Mouse (Mus musculus): ENCODE data around the gene Cyb5d2. TPM values are rescaled to one million over a fixed set of nuclear protein-coding genes. Genes with fewer than 3 reads are reported as not detected.

The Cyb5d2 gene
- 5.5 and 6.3 TPM in 2 replicates for polyA plus RNA-seq (2016; fragmentation: Nextera tagmentation; extraction: Ambion mirVana)

DNA sequence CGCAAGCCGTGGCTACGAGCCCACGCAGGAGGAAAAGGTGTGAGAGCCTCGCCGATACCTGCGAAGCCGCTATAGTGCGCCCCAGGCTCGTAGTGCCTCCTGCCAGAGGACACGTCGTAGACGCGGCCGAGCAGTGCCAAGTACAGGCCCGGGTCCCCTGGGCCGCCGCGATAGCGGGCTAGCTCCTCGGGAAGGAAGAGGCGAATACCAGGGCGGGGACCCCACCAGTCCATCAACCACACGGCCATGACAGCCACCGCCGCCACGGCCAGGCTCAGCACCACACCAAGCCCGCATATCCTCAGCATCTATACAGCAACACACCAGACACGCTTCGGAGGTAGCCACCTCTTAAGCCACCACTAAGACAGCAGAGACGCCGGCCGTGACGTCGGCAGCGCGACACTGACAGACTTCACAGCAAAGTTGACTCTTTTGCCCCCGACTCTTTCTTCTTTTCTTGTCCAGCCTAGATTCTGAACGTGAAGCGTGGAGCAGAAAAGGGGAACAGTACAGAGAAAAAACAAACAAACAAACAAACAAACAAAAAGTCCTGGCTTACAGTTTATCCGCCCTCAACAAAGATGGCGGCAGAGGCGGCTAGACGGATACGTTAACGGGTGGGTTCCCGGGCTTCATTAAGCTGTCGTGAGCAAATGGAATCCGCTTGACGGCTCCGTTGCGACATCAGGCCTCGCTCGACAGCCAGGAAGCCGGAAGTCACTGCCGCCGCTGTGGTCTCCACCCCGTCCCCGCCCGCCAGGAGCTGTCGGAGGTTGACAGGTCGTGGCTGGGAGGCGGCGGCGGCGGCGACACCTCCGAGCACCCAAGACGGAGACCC is at the start of gene Cyb5d2, which contains the start of gene Zzef1:
TSS of gene Cyb5d2 (minus strand) at position 688 of the 841 bp plus-strand sequence.
TSS of gene Zzef1 (plus strand) at position 772 of the 841 bp plus-strand sequence.
- H3K36me3 ChIP-seq: 0 out of 2 replicates have a peak, but pooled peaks cover 6% of the 10 kb centered on the region
- H3K4me2 ChIP-seq: peak within 1 kb of the TSS; percentile 81
- H3K27ac ChIP-seq (ENCODE audit: poor library complexity, severe bottlenecking): peak within 1 kb of the TSS; percentile 74
- no peaks in the 10 kb centered on the region for H3K27me3 ChIP-seq (replicated peaks)
- H3K4me1 ChIP-seq (replicated peaks): peaks cover 3% of the 10 kb centered on the region; the same call in 1 of the 2 replicates
- H3K9me3 ChIP-seq (replicated peaks): no peaks in the 10 kb centered on the region
- WGBS: under 1% methylated on average over 69 of the region's 69 CpGs
- H3K4me3 ChIP-seq: peak within 1 kb of the TSS; percentile 96
- peak within 1 kb of the TSS; percentile 89 for H3K9ac ChIP-seq
- peak; percentile 94 for ATAC-seq (ENCODE audit: insufficient number of reproducible peaks, low FRiP score)

- no peak overlapping the region for H3K9ac ChIP-seq
- peaks cover 63% of the 10 kb centered on the region for H3K36me3 ChIP-seq
- WGBS: 76% methylated on average over 2 of the region's 2 CpGs
- no peaks in the 10 kb centered on the region for H3K4me1 ChIP-seq (replicated peaks)
- H3K4me3 ChIP-seq: no peak overlapping the region
- no peak overlapping the region for H3K27ac ChIP-seq (ENCODE audit: poor library complexity, severe bottlenecking)
- ATAC-seq (ENCODE audit: insufficient number of reproducible peaks, low FRiP score): no peak
- H3K4me2 ChIP-seq: no peak overlapping the region
- no peaks in the 10 kb centered on the region for H3K27me3 ChIP-seq (replicated peaks)
- no peaks in the 10 kb centered on the region for H3K9me3 ChIP-seq (replicated peaks)
These were observed 49.6 kb upstream of the Cyb5d2 start for GRCm38 (mm10) chr11:72845526-72845925.

DNA sequence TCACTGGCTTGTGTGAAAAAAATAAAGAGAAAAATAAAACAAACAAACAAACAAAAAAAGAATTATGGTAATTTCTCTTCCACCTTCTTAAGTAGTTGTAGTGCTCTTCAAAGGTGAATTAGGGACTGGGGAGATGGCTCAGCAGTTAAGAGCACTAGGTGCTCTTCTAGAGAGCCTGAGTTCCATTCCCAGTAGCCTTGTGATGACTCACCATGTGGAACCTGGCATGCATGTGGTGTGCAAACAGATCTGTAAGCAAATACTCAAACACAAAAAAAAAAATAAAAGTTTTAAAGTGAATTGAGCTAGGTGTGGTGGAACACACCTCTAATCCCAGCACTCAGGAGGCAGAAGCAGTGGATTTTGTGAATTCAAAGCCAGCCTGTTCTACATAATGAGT is 47.6 kb upstream of the Cyb5d2 start:
- Histone ChIP-seq H3K4me3 (no peak overlapping the region), H3K4me1 (replicated peaks) (no peaks in the 10 kb centered on the region), H3K4me2 (no peak overlapping the region), H3K27me3 (replicated peaks) (no peaks in the 10 kb centered on the region), H3K9me3 (replicated peaks) (no peaks in the 10 kb centered on the region), H3K36me3 (peaks cover 53% of the 10 kb centered on the region), H3K27ac (ENCODE audit: poor library complexity, severe bottlenecking) (no peak overlapping the region), H3K9ac (no peak overlapping the region)
- no peak for ATAC-seq (ENCODE audit: insufficient number of reproducible peaks, low FRiP score)

DNA sequence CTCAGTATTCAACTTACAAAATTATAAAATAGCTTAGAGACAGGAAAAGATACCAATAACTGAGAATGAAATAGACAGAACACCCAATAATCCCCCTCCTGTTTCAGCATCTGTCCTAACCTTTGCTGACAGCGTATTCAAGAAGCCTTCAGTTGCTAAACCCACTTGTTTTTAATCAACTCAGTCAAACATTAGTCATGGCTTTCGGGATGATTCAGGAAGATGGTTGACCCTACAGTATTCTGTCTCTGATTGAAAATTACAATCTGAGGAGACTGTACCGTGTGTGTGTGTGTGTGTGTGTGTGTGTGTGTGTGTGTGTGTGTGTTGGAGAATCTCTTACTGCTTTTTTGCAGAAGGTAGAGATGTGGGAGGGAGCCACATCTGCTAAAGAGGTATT is 46.8 kb upstream of the Cyb5d2 start:
- 79% methylated on average over 3 of the region's 3 CpGs for WGBS
- H3K4me1 ChIP-seq (replicated peaks): no peaks in the 10 kb centered on the region
- H3K4me3 ChIP-seq: no peak overlapping the region
- H3K27ac ChIP-seq (ENCODE audit: poor library complexity, severe bottlenecking): no peak overlapping the region
- H3K27me3 ChIP-seq (replicated peaks): no peaks in the 10 kb centered on the region
- no peak overlapping the region for H3K4me2 ChIP-seq
- ATAC-seq (ENCODE audit: insufficient number of reproducible peaks, low FRiP score): no peak
- peaks cover 51% of the 10 kb centered on the region for H3K36me3 ChIP-seq
- H3K9me3 ChIP-seq (replicated peaks): no peaks in the 10 kb centered on the region
- H3K9ac ChIP-seq: no peak overlapping the region

DNA sequence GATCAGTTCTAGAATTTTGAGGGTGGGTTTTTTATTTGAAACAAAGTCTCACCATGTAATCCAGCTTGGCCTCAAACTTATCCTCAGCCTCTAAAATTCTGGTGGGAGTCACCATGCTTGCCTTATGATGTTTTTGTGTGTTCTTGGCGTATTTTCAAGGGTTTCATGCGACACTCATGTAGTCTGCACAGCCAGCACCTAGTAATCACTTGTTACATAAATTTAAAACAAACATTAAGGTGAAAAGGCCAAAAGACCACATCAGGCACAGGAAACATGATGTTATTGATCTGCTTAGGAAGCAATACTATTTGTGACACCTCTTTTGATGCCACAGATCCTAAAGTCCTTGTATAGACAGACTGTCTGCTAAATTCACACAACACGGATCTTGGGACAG is 33.9 kb upstream of the Cyb5d2 start:
- Histone ChIP-seq H3K36me3 (peaks cover 53% of the 10 kb centered on the region), H3K4me3 (no peak overlapping the region), H3K27me3 (replicated peaks) (no peaks in the 10 kb centered on the region), H3K4me2 (no peak overlapping the region), H3K9me3 (replicated peaks) (no peaks in the 10 kb centered on the region), H3K27ac (ENCODE audit: poor library complexity, severe bottlenecking) (no peak overlapping the region), H3K4me1 (replicated peaks) (no peaks in the 10 kb centered on the region; the same call in 1 of the 2 replicates), H3K9ac (no peak overlapping the region)
- no peak for ATAC-seq (ENCODE audit: insufficient number of reproducible peaks, low FRiP score)
- 92% methylated on average over 3 of the region's 3 CpGs for whole genome bisulfite sequencing

GRCm38 (mm10) chr11:72821041-72821440 is 25.1 kb upstream of the Cyb5d2 start:
- H3K9ac ChIP-seq: no peak overlapping the region
- H3K4me3 ChIP-seq: no peak overlapping the region
- 90% methylated on average over 7 of the region's 7 CpGs for WGBS
- H3K27ac ChIP-seq (ENCODE audit: poor library complexity, severe bottlenecking): no peak overlapping the region
- H3K27me3 ChIP-seq (replicated peaks): no peaks in the 10 kb centered on the region
- peaks cover 48% of the 10 kb centered on the region for H3K36me3 ChIP-seq
- no peaks in the 10 kb centered on the region for H3K9me3 ChIP-seq (replicated peaks)
- H3K4me2 ChIP-seq: no peak overlapping the region
- H3K4me1 ChIP-seq (replicated peaks): no peaks in the 10 kb centered on the region
- ATAC-seq (ENCODE audit: insufficient number of reproducible peaks, low FRiP score): no peak

- Histone ChIP-seq H3K4me2 (no peak overlapping the region), H3K27ac (ENCODE audit: poor library complexity, severe bottlenecking) (no peak overlapping the region), H3K9me3 (replicated peaks) (no peaks in the 10 kb centered on the region), H3K4me1 (replicated peaks) (no peaks in the 10 kb centered on the region), H3K9ac (no peak overlapping the region), H3K4me3 (no peak overlapping the region), H3K27me3 (replicated peaks) (no peaks in the 10 kb centered on the region), H3K36me3 (peaks cover 33% of the 10 kb centered on the region)
- no peak for ATAC-seq (ENCODE audit: insufficient number of reproducible peaks, low FRiP score)
- 89% methylated on average over 7 of the region's 7 CpGs for WGBS
These were observed 22.1 kb upstream of the Cyb5d2 start for GRCm38 (mm10) chr11:72818067-72818466.

GRCm38 (mm10) chr11:72816859-72817258 is 20.9 kb upstream of the Cyb5d2 start:
- Histone ChIP-seq H3K27me3 (replicated peaks) (no peaks in the 10 kb centered on the region), H3K4me3 (no peak overlapping the region), H3K4me1 (replicated peaks) (no peaks in the 10 kb centered on the region), H3K4me2 (no peak overlapping the region), H3K9ac (no peak overlapping the region), H3K36me3 (peaks cover 25% of the 10 kb centered on the region), H3K27ac (ENCODE audit: poor library complexity, severe bottlenecking) (no peak overlapping the region), H3K9me3 (replicated peaks) (no peaks in the 10 kb centered on the region)
- WGBS: 88% methylated on average over 1 of the region's 1 CpGs
- no peak for ATAC-seq (ENCODE audit: insufficient number of reproducible peaks, low FRiP score)

- no peak overlapping the region for H3K9ac ChIP-seq
- no peak overlapping the region for H3K4me3 ChIP-seq
- no peak overlapping the region for H3K4me2 ChIP-seq
- H3K9me3 ChIP-seq (replicated peaks): no peaks in the 10 kb centered on the region
- H3K36me3 ChIP-seq: peaks cover 7% of the 10 kb centered on the region; the same call in 1 of the 2 replicates
- H3K4me1 ChIP-seq (replicated peaks): no peaks in the 10 kb centered on the region
- WGBS: 64% methylated on average over 2 of the region's 2 CpGs
- no peak overlapping the region for H3K27ac ChIP-seq (ENCODE audit: poor library complexity, severe bottlenecking)
- ATAC-seq (ENCODE audit: insufficient number of reproducible peaks, low FRiP score): no peak
- H3K27me3 ChIP-seq (replicated peaks): no peaks in the 10 kb centered on the region
These were observed 18.2 kb upstream of the Cyb5d2 start for GRCm38 (mm10) chr11:72814188-72814587.

DNA sequence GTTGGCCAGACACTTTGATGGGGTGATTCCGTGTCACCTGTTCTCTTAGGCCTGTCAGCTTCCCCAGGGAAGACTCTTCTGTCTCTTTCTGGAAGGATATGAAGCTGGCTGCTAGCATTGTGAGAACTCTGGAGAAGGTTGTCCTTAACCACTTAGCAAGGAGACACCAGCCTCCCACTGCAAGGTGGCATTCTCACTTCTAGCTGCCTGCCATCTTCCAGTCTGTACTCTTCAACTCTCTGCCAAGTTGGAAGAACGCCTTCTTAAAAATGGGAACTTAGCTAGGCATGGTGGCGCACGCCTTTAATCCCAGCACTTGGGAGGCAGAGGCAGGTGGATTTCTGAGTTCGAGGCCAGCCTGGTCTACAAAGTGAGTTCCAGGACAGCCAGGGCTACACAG is 17.7 kb upstream of the Cyb5d2 start:
- 96% methylated on average over 5 of the region's 5 CpGs for WGBS

GRCm38 (mm10) chr11:72807992-72808391 is 12.1 kb upstream of the Cyb5d2 start:
- peaks cover 27% of the 10 kb centered on the region for H3K4me1 ChIP-seq (replicated peaks)
- no peak overlapping the region for H3K4me3 ChIP-seq
- WGBS: 78% methylated on average over 4 of the region's 4 CpGs
- no peak overlapping the region for H3K4me2 ChIP-seq
- no peaks in the 10 kb centered on the region for H3K36me3 ChIP-seq
- H3K27me3 ChIP-seq (replicated peaks): no peaks in the 10 kb centered on the region
- no peak for ATAC-seq (ENCODE audit: insufficient number of reproducible peaks, low FRiP score)
- H3K27ac ChIP-seq (ENCODE audit: poor library complexity, severe bottlenecking): no peak overlapping the region
- H3K9ac ChIP-seq: no peak overlapping the region
- H3K9me3 ChIP-seq (replicated peaks): no peaks in the 10 kb centered on the region

More for the DNA sequence above, 17.7 kb upstream of the Cyb5d2 start:
- Histone ChIP-seq H3K36me3 (peaks cover 3% of the 10 kb centered on the region; the same call in 1 of the 2 replicates), H3K27me3 (replicated peaks) (no peaks in the 10 kb centered on the region), H3K27ac (ENCODE audit: poor library complexity, severe bottlenecking) (no peak overlapping the region), H3K4me3 (no peak overlapping the region), H3K9ac (no peak overlapping the region), H3K4me2 (no peak overlapping the region), H3K4me1 (replicated peaks) (no peaks in the 10 kb centered on the region), H3K9me3 (replicated peaks) (no peaks in the 10 kb centered on the region)
- no peak for ATAC-seq (ENCODE audit: insufficient number of reproducible peaks, low FRiP score)
